Mouse (Mus musculus) CH12.LX (cell line): ENCODE measurements at regions not wholly inside any gene's neighbourhood (a gene's known extent, or its start where the extent isn't known, plus 50 kb on each side); places are given as distances from the start of the nearest gene placed in this dataset.

Experiments
- CTCF ChIP-seq, 2 experiments: IDR thresholded peaks in 1 of 2; conservative IDR thresholded peaks in 1 of 2; 2 replicates each; pipeline ENCODE4 v1.5.1; 2011 to 2012; ENCODE audit warnings: low read depth in 2 of 2, low read length in 2 of 2, improper control_type of control experiment in 1 of 2, inconsistent platforms in 1 of 2, mild to moderate bottlenecking in 1 of 2, moderate library complexity in 1 of 2
- EP300 ChIP-seq: IDR thresholded peaks from 2 replicates; pipeline ENCODE4 v1.6.1; 2011; ENCODE audit warnings: low read length, improper control_type of control experiment
- IRF4 ChIP-seq: IDR thresholded peaks from 2 replicates; pipeline ENCODE4 v1.6.1; 2014; ENCODE audit warnings: low read depth, mild to moderate bottlenecking, inconsistent platforms, low read length, improper control_type of control experiment
- MAX ChIP-seq: IDR thresholded peaks from 2 replicates; pipeline ENCODE4 v1.6.1; 2011; ENCODE audit warnings: low read length, improper control_type of control experiment
- POLR2A ChIP-seq: IDR thresholded peaks from 2 replicates; pipeline ENCODE4 v1.6.1; 2011; ENCODE audit warnings: low read depth, mild to moderate bottlenecking, improper control_type of control experiment, low read length
- RAD21 ChIP-seq: IDR thresholded peaks from 2 replicates; pipeline ENCODE4 v1.6.1; 2011; ENCODE audit warnings: low read depth, mild to moderate bottlenecking, low read length, improper control_type of control experiment, moderate library complexity
- SIN3A ChIP-seq: IDR thresholded peaks from 2 replicates; pipeline ENCODE4 v1.6.1; 2012; ENCODE audit warnings: low read length, improper control_type of control experiment, inconsistent platforms
- TCF12 ChIP-seq: IDR thresholded peaks from 2 replicates; pipeline ENCODE4 v1.6.1; 2014; ENCODE audit warnings: low read depth, mild to moderate bottlenecking, inconsistent platforms, low read length, improper control_type of control experiment

DNA sequence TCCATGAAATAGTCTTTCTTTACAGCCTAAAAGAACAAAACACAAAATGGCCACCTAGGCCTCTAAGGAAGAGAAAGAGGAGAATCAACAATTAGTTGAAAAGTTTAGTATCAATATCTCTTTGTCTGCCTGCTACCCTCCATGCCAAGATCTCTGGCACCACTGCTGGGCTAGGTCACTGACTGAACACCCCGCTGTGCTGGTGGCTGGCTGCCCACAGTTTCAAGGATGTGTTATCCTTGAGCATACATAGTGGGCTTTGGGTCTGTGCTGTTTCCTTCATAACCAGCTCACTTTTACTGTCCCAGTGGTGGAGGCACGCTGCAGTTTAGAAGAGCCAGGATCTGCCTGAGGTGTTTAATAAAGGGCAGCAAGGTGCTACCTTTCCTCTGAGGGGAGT is 559.0 kb upstream of the Syt1 start:
- TF ChIP-seq SIN3A, result no peak
- TF ChIP-seq RAD21, result no peak
- TF ChIP-seq CTCF (conservative IDR thresholded peaks at IDR 0.05 in 1 of 2, IDR thresholded peaks at IDR 0.05 in 1 of 2; ENCODE audit: low read depth in 2 of 2, low read length in 2 of 2), result no peak
- TF ChIP-seq IRF4, result no peak
- TF ChIP-seq EP300, result no peak
- TF ChIP-seq POLR2A, result no peak
- TF ChIP-seq MAX, result no peak
- TF ChIP-seq TCF12, result no peak
